Mouse (Mus musculus) bone marrow macrophage, adult 2 months (primary cell): ENCODE data around the gene Tuba8.

ENCODE experiments used
- CTCF ChIP-seq: IDR thresholded peaks from 2 replicates; pipeline ENCODE4 v1.5.1; 2012; ENCODE audit warnings: low read depth, mild to moderate bottlenecking, low read length, moderate library complexity
- POLR2A ChIP-seq: IDR thresholded peaks from 2 replicates; pipeline ENCODE4 v1.6.1; 2012; ENCODE audit warnings: mild to moderate bottlenecking, low read depth, low read length, borderline replicate concordance

GRCm38 (mm10) chr6:121224993-121225392, 14.5 kb downstream of the Tuba8 start:
- TF ChIP-seq CTCF (no peak), POLR2A (no peak)
